Mouse (Mus musculus): ENCODE results near the gene Olfr456. TPM values are rescaled to one million over a fixed set of nuclear protein-coding genes. Genes with fewer than 3 reads are reported as not detected.

Gene Olfr456
- total RNA-seq (2014; rRNA removed), result not detected in 2 replicates
- polyA plus RNA-seq (2015; fragmentation: Nextera tagmentation; extraction: Ambion mirVana), result not detected in 2 replicates

DNA sequence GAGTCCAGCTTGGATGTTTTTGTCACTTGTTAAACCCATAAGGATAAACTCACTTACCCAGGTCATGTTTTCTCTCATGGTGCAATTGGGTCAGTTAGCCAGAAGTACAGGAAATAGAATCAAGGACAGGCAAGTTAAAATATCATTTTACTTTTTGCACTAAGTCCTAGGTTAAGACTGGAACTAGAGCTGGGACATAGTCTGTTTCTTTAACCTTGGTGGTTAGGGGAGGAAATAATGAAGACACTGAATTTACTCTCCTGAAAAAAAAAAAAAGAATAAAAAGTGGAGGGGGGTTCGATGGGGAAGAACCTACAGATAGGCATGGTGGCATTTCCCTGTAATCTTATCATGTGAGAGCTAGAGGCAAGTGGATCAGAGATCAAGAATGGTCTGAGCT, at the start of gene Olfr456:
Gene Olfr456, minus strand, starts transcription at position 101 of the 400 bp plus-strand sequence.
- no peak within 1 kb of the TSS for H3K9ac ChIP-seq (replicated peaks; ENCODE audit: low read length, poor library complexity, severe bottlenecking)
- H3K4me1 ChIP-seq (ENCODE audit: insufficient read depth, low read length), result no peaks in the 10 kb centered on the region
- no peak within 1 kb of the TSS for H3K4me3 ChIP-seq (ENCODE audit: low read depth, low read length)

DNA sequence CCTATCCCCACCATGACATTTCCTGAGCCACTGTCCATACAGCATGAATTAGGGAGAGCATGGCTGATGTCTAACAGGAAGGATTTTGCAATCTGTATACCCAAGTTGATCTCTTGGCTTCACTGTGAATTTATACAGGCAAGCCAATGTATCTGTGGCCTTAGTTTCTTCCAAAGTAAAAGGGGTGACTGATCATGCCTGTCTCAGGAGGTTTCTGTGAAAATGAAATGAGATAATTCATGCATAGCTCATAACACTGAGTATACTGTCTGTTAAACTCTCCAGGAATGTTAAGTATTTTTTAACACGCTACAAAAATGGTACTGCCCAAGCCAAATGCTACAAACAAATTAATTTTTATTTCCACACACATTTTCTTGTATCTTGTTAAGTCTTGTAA, 26.4 kb upstream of the Olfr456 start:
- H3K4me3 ChIP-seq (ENCODE audit: low read depth, low read length), result no peak overlapping the region
- no peaks in the 10 kb centered on the region for H3K9me3 ChIP-seq (ENCODE audit: low read length)
- H3K4me1 ChIP-seq (ENCODE audit: insufficient read depth, low read length), result no peaks in the 10 kb centered on the region
- H3K4me2 ChIP-seq (ENCODE audit: low read depth, low read length, poor library complexity, severe bottlenecking), result no peak overlapping the region
- TF ChIP-seq CTCF (IDR thresholded peaks at IDR 0.05), result no peak
- H3K27ac ChIP-seq (ENCODE audit: low read depth, low read length), result no peak overlapping the region
- H3K27me3 ChIP-seq (ENCODE audit: insufficient read depth, low read length), result no peaks in the 10 kb centered on the region
- WGBS, result 84% methylated on average over 1 of the region's 1 CpGs
- no peak overlapping the region for H3K9ac ChIP-seq (replicated peaks; ENCODE audit: low read length, poor library complexity, severe bottlenecking)
- DNase-seq (ENCODE audit: low spot score), result no peak
- no peaks in the 10 kb centered on the region for H3K36me3 ChIP-seq (ENCODE audit: insufficient read depth, low read length)
- no peak for ATAC-seq (ENCODE audit: low FRiP score)

More for the DNA sequence above, at the start of gene Olfr456:
- 85% methylated on average over 1 of the region's 1 CpGs for WGBS
- ATAC-seq (ENCODE audit: low FRiP score), result no peak
- H3K27me3 ChIP-seq (ENCODE audit: insufficient read depth, low read length), result no peaks in the 10 kb centered on the region
- H3K4me2 ChIP-seq (ENCODE audit: low read depth, low read length, poor library complexity, severe bottlenecking), result no peak within 1 kb of the TSS
- no peaks in the 10 kb centered on the region for H3K36me3 ChIP-seq (ENCODE audit: insufficient read depth, low read length)
- no peak for DNase-seq (ENCODE audit: low spot score)
- H3K9me3 ChIP-seq (ENCODE audit: low read length), result no peaks in the 10 kb centered on the region
- H3K27ac ChIP-seq (ENCODE audit: low read depth, low read length), result no peak within 1 kb of the TSS
- TF ChIP-seq CTCF (IDR thresholded peaks at IDR 0.05), result no peak

DNA sequence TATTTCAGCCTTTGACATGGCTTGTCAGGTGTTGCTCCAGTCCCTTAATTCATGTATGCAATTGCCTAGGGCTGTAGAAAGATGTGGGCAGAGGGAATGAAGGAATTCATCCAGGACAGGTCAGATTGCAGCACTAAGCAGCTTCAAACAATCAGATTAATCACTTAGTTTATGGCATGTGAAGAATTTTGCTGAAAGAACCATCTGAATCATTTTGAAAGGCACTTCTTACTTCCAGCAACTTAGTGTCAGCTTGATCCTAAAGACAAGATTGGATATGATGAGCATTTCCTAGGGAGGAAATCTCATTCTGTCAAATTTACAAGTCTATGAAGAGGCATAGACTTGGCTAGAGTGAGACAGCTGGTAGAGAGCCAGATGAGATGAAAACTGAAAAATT, 22.3 kb upstream of the Olfr456 start:
- DNase-seq (ENCODE audit: low spot score), result no peak
- no peak overlapping the region for H3K4me3 ChIP-seq (ENCODE audit: low read depth, low read length)
- no peak for ATAC-seq (ENCODE audit: low FRiP score)
- H3K36me3 ChIP-seq (ENCODE audit: insufficient read depth, low read length), result no peaks in the 10 kb centered on the region
- TF ChIP-seq CTCF (IDR thresholded peaks at IDR 0.05), result no peak
- H3K4me2 ChIP-seq (ENCODE audit: low read depth, low read length, poor library complexity, severe bottlenecking), result no peak overlapping the region
- H3K27ac ChIP-seq (ENCODE audit: low read depth, low read length), result no peak overlapping the region
- H3K9me3 ChIP-seq (ENCODE audit: low read length), result no peaks in the 10 kb centered on the region
- H3K27me3 ChIP-seq (ENCODE audit: insufficient read depth, low read length), result no peaks in the 10 kb centered on the region
- no peaks in the 10 kb centered on the region for H3K4me1 ChIP-seq (ENCODE audit: insufficient read depth, low read length)
- no peak overlapping the region for H3K9ac ChIP-seq (replicated peaks; ENCODE audit: low read length, poor library complexity, severe bottlenecking)

DNA sequence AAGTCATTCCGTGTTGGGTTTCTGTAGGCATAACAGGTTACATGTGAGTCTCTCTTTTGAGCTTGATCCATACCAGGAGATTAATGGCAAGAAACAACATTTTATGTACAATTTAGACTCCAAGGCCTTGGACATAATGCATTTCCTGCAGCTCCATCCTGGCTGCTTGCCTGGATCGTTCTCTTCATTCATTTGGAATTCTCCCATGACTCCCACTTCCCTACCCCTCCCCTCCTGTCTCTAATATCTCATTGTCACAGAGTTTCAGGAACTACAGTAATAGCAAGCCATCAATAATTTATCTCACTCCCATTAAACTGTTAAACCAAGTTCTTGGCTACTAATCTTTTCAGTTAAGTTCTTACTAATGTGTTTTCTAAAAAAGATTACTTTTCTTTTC, 16.5 kb upstream of the Olfr456 start:
- H3K4me1 ChIP-seq (ENCODE audit: insufficient read depth, low read length), result no peaks in the 10 kb centered on the region
- ATAC-seq (ENCODE audit: low FRiP score) (no peak), DNase-seq (ENCODE audit: low spot score) (no peak)
- H3K4me3 ChIP-seq (ENCODE audit: low read depth, low read length), result no peak overlapping the region
- 70% methylated on average over 2 of the region's 2 CpGs for WGBS
- H3K27me3 ChIP-seq (ENCODE audit: insufficient read depth, low read length), result no peaks in the 10 kb centered on the region
- no peak overlapping the region for H3K9ac ChIP-seq (replicated peaks; ENCODE audit: low read length, poor library complexity, severe bottlenecking)
- H3K27ac ChIP-seq (ENCODE audit: low read depth, low read length), result no peak overlapping the region
- no peak for TF ChIP-seq CTCF (IDR thresholded peaks at IDR 0.05)
- H3K36me3 ChIP-seq (ENCODE audit: insufficient read depth, low read length), result no peaks in the 10 kb centered on the region
- no peaks in the 10 kb centered on the region for H3K9me3 ChIP-seq (ENCODE audit: low read length)
- H3K4me2 ChIP-seq (ENCODE audit: low read depth, low read length, poor library complexity, severe bottlenecking), result no peak overlapping the region

DNA sequence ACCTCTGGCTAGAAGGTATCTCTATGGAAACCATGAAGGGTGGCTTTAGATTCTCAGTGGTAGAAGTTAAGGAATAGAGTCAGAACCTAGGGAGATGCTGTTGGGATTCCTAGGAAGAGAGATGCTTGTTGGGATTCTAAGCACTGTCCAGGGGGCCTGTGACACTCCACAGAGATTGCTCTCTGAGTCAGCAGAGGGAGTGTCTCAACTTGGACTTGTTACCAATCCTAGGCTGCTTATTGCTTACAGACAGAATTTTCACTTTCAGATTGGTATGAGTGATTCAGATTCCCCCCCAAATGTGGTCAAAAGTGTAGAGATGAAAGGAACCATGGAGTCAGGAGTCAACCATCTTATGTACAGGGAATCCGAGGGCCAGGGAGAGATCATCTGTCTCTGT, 2.7 kb upstream of the Olfr456 start:
- Histone ChIP-seq H3K9ac (replicated peaks; ENCODE audit: low read length, poor library complexity, severe bottlenecking) (no peak overlapping the region), H3K4me2 (ENCODE audit: low read depth, low read length, poor library complexity, severe bottlenecking) (no peak overlapping the region), H3K27me3 (ENCODE audit: insufficient read depth, low read length) (no peaks in the 10 kb centered on the region), H3K4me3 (ENCODE audit: low read depth, low read length) (no peak overlapping the region), H3K4me1 (ENCODE audit: insufficient read depth, low read length) (no peaks in the 10 kb centered on the region), H3K9me3 (ENCODE audit: low read length) (no peaks in the 10 kb centered on the region), H3K27ac (ENCODE audit: low read depth, low read length) (no peak overlapping the region), H3K36me3 (ENCODE audit: insufficient read depth, low read length) (no peaks in the 10 kb centered on the region)
- 79% methylated on average over 1 of the region's 1 CpGs for WGBS
- DNase-seq (ENCODE audit: low spot score), result no peak
- no peak for ATAC-seq (ENCODE audit: low FRiP score)
- TF ChIP-seq CTCF (IDR thresholded peaks at IDR 0.05), result no peak

DNA sequence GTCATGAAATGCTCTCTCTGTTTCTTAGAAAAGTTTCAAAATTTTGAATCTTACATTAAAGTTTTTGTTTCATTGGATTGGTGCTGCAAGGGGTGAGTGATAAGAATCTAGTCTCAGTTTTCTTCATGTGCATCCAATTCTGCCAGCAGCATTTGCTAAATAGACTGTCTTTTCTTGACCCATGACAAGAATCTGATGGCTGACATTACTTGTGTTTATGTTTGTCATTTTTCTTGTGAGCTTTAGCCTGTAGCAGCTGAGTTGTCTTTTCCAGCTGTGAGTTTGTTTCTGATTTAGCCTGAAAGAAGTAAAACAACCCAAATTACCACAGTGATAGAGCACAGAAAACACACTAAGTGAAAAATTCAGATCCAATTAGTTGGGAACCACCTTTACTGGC, 2.4 kb downstream of the Olfr456 start:
- ATAC-seq (ENCODE audit: low FRiP score), result no peak
- Histone ChIP-seq H3K9me3 (ENCODE audit: low read length) (no peaks in the 10 kb centered on the region), H3K27me3 (ENCODE audit: insufficient read depth, low read length) (no peaks in the 10 kb centered on the region), H3K36me3 (ENCODE audit: insufficient read depth, low read length) (no peaks in the 10 kb centered on the region), H3K9ac (replicated peaks; ENCODE audit: low read length, poor library complexity, severe bottlenecking) (no peak overlapping the region), H3K4me2 (ENCODE audit: low read depth, low read length, poor library complexity, severe bottlenecking) (no peak overlapping the region), H3K27ac (ENCODE audit: low read depth, low read length) (no peak overlapping the region), H3K4me1 (ENCODE audit: insufficient read depth, low read length) (no peaks in the 10 kb centered on the region), H3K4me3 (ENCODE audit: low read depth, low read length) (no peak overlapping the region)
- TF ChIP-seq CTCF (IDR thresholded peaks at IDR 0.05), result no peak
- no peak for DNase-seq (ENCODE audit: low spot score)
